Mouse (Mus musculus) lung, embryonic 14.5 days (tissue): Measurements from ENCODE around the gene Inpp5d. TPM values are rescaled to one million over a fixed set of nuclear protein-coding genes. Genes with fewer than 3 reads are reported as not detected.

Experiments
- ATAC-seq: fragments of 200-750 bp; cut with Nextera tagmentation; 2 replicates; pipeline ENCODE4 v1.8.0; 2017; ENCODE audit warnings: mild to moderate bottlenecking, moderate TSS enrichment, moderate library complexity; ENCODE audit not compliant: insufficient read depth
- DNase-seq: peaks from one replicate; pipeline ENCODE4 v3.0.0-alpha.2; 2015
- H3K27ac ChIP-seq: fragments of 300-500 bp; sonication (generic); 2 replicates; pipeline ENCODE4 v1.5.1; 2014; ENCODE audit warnings: low read depth, mild to moderate bottlenecking, moderate library complexity
- H3K27me3 ChIP-seq: fragments of 300-500 bp; sonication (generic); 2 replicates; pipeline ENCODE4 v1.6.1; 2014; ENCODE audit warnings: low read length, control low read depth; ENCODE audit not compliant: insufficient read depth
- H3K36me3 ChIP-seq: fragments of 300-500 bp; sonication (generic); 2 replicates; pipeline ENCODE4 v1.6.1; 2014; ENCODE audit warnings: control low read depth; ENCODE audit not compliant: insufficient read depth
- H3K4me1 ChIP-seq: fragments of 300-500 bp; sonication (generic); 2 replicates; pipeline ENCODE4 v1.6.1; 2014; ENCODE audit warnings: antibody characterized with exemption, control low read depth; ENCODE audit not compliant: insufficient read depth
- H3K4me2 ChIP-seq: fragments of 300-500 bp; sonication (generic); 2 replicates; pipeline ENCODE4 v1.6.1; 2014; ENCODE audit warnings: mild to moderate bottlenecking
- H3K4me3 ChIP-seq: fragments of 300-500 bp; sonication (generic); 2 replicates; pipeline ENCODE4 v1.5.1; 2014; ENCODE audit warnings: low read depth, low read length
- H3K9ac ChIP-seq: fragments of 300-500 bp; sonication (generic); 2 replicates; pipeline ENCODE4 v1.6.1; 2014
- H3K9me3 ChIP-seq: fragments of 300-500 bp; sonication (generic); 2 replicates; pipeline ENCODE4 v1.6.1; 2016; ENCODE audit warnings: low read depth, low read length, control low read depth
- CTCF ChIP-seq: IDR thresholded peaks from 2 replicates; pipeline ENCODE4 v1.5.1; 2016; ENCODE audit warnings: antibody characterized with exemption, low read depth
- WGBS: fragments of 180-500 bp; shearing (Covaris S2); extraction: QIAGEN DNeasy Blood & Tissue Kit; methylation state at CpG from one replicate; pipeline ENCODE4 v1.1.7; 2014; 5-methylcytosine and 5-hydroxymethylcytosine counted together
- polyA plus RNA-seq: library from polyadenylated mRNA; unstranded; fragments of >200 nt; fragmentation: Nextera tagmentation; extraction: Ambion mirVana; gene quantifications from 2 replicates; pipeline ENCODE4 v1.2.1, GENCODE M21; 2014

Gene Inpp5d
- polyA plus RNA-seq, 1 experiment from 2014 or later: 11.2 TPM

DNA sequence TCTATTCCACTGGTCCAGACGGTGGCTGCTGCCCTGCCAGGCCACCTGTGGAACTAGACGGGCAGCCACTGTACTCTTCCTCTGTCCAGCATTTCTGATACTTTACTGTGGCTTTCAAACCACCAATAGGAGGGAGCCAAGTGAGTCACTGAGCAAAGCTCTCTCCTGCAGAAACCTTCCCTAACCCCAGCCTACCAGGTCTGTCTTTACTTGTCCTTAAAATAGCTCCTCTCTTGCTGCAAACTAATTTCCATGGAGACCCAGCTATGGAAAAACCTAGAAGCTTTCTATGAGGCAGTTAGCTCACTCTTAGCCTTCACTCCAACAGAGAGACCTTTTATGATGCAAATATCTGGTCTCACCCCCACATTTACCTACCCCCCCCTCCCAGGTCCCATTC lies 102.0 kb downstream of the Inpp5d start:
- 22% methylated on average over 2 of the region's 2 CpGs for WGBS
- Histone ChIP-seq H3K27ac (no peak overlapping the region), H3K9ac (no peak overlapping the region), H3K27me3 (no peaks in the 10 kb centered on the region), H3K9me3 (no peaks in the 10 kb centered on the region), H3K4me1 (no peaks in the 10 kb centered on the region), H3K4me2 (no peak overlapping the region), H3K36me3 (no peaks in the 10 kb centered on the region), H3K4me3 (no peak overlapping the region)
- no peak for DNase-seq
- ATAC-seq: no peak
- TF ChIP-seq CTCF: no peak

DNA sequence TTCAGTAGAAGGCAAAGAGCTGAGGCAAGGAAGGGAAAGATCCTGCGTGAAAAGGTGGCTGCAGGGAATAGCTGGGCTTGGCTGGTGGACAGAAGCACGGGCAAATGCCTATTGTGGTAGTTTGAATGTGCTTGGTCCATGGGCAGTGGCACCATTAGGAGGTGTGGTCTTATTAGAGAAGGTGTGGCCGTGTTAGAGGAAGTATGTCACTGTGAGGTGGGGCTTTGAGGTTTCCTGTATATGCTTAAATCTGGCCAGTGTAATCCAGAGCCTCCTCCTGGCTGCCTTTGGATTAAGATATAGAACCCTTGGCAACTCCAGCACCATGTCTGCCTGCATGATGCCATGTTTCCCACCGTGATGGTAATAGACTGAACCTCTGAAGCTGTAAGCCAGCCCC lies 103.2 kb downstream of the Inpp5d start:
- Histone ChIP-seq H3K9ac (no peak overlapping the region), H3K4me3 (no peak overlapping the region), H3K4me2 (no peak overlapping the region), H3K27ac (no peak overlapping the region), H3K4me1 (no peaks in the 10 kb centered on the region), H3K9me3 (no peaks in the 10 kb centered on the region), H3K36me3 (no peaks in the 10 kb centered on the region), H3K27me3 (no peaks in the 10 kb centered on the region)
- DNase-seq: no peak
- WGBS: 74% methylated on average over 4 of the region's 4 CpGs
- TF ChIP-seq CTCF: no peak
- no peak for ATAC-seq

DNA sequence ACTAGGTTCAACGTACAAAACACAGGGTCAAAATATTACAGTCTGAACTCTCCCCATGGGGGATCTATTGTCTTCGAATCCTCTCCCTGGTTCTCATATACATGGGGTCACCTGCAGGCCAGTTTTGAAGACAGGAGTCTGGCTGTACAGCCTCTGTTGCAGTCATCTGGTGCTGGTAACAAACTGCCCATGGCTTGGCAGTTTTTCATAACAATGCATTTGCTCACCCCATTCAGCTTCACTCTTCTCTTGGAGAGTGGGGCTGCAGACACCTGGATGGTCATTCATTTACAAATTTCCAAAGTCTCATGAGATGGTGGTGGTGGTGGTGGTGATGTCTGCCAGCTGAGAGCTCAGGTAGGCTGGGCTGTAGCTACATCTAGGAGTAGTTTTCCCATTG lies 109.0 kb downstream of the Inpp5d start:
- no peaks in the 10 kb centered on the region for H3K36me3 ChIP-seq
- H3K9me3 ChIP-seq: no peaks in the 10 kb centered on the region
- no peak for ATAC-seq
- 66% methylated on average over 2 of the region's 2 CpGs for whole genome bisulfite sequencing
- H3K27me3 ChIP-seq: no peaks in the 10 kb centered on the region
- no peak overlapping the region for H3K9ac ChIP-seq
- no peak overlapping the region for H3K4me2 ChIP-seq
- DNase-seq: no peak
- no peak overlapping the region for H3K27ac ChIP-seq
- no peak for TF ChIP-seq CTCF
- no peaks in the 10 kb centered on the region for H3K4me1 ChIP-seq
- H3K4me3 ChIP-seq: no peak overlapping the region

DNA sequence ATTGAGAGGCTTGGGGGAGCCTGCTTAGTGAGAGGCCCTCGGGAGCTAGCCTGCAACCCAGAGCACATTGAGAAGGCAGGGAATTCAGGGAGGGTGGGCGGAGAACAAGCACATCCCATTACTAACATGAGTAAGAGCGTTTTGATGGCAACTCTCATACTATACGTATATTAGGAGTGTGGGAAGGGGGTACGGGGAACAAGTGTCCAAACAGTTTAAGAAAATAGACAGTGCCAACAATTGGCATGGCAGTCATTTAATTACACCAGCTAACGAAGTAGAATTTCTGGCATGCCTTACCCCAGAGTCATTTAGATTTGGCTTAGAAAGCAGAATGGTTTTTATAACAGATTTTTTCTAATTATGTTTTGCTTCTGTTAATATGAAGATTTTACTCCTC lies 109.7 kb downstream of the Inpp5d start:
- H3K9ac ChIP-seq: no peak overlapping the region
- no peaks in the 10 kb centered on the region for H3K4me1 ChIP-seq
- WGBS: 74% methylated on average over 6 of the region's 6 CpGs
- TF ChIP-seq CTCF: no peak
- H3K4me2 ChIP-seq: no peak overlapping the region
- no peak overlapping the region for H3K4me3 ChIP-seq
- H3K9me3 ChIP-seq: no peaks in the 10 kb centered on the region
- H3K36me3 ChIP-seq: no peaks in the 10 kb centered on the region
- no peaks in the 10 kb centered on the region for H3K27me3 ChIP-seq
- ATAC-seq: no peak
- no peak overlapping the region for H3K27ac ChIP-seq
- no peak for DNase-seq

DNA sequence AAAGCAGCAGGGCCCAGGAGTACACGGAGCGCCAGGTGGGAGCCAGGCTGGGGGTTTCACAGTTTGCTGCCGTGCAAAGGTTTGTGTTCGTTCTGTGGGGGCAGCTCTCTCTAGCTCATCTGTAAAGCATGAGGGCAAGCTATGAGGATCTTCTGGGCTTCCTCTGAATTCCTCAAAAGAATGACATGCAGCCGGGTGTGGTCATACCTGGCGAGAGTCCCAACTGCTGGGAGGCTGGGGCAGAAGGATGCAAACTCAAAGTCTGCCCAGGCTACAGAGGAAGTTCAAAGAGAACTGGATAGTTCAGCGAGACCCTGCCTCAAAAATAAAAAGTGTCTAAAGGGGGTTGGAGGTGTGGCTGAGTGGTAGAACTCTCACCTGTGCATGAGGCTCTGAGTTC lies 110.2 kb downstream of the Inpp5d start:
- H3K9ac ChIP-seq: no peak overlapping the region
- no peak overlapping the region for H3K4me3 ChIP-seq
- H3K27me3 ChIP-seq: no peaks in the 10 kb centered on the region
- DNase-seq (no peak), ATAC-seq (no peak)
- no peak overlapping the region for H3K4me2 ChIP-seq
- H3K36me3 ChIP-seq: no peaks in the 10 kb centered on the region
- no peaks in the 10 kb centered on the region for H3K4me1 ChIP-seq
- H3K9me3 ChIP-seq: no peaks in the 10 kb centered on the region
- no peak overlapping the region for H3K27ac ChIP-seq
- WGBS: 79% methylated on average over 7 of the region's 7 CpGs
- no peak for TF ChIP-seq CTCF

DNA sequence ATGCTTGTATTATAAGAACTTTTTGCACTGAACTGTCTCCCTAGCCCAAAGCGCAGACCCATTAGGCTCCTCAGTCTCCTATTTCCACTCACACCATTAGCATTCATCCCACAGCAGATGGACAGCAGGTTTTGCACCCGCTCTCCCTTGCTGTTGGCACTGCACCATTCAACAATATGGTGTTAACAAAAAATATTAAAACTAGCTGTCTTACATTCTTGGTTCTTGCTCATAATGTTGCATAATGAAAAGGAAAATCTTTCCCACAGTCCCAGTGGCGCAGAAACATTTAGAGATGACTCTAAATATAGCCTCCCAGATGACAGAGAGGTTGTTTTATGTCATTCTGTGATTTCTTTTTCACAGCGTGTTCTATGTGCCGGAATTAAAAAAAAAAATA lies 113.1 kb downstream of the Inpp5d start:
- no peaks in the 10 kb centered on the region for H3K9me3 ChIP-seq
- H3K4me3 ChIP-seq: no peak overlapping the region
- TF ChIP-seq CTCF: no peak
- H3K27me3 ChIP-seq: no peaks in the 10 kb centered on the region
- no peaks in the 10 kb centered on the region for H3K4me1 ChIP-seq
- no peaks in the 10 kb centered on the region for H3K36me3 ChIP-seq
- no peak overlapping the region for H3K4me2 ChIP-seq
- no peak for DNase-seq
- ATAC-seq: no peak
- 78% methylated on average over 5 of the region's 5 CpGs for WGBS
- H3K9ac ChIP-seq: no peak overlapping the region
- H3K27ac ChIP-seq: no peak overlapping the region

DNA sequence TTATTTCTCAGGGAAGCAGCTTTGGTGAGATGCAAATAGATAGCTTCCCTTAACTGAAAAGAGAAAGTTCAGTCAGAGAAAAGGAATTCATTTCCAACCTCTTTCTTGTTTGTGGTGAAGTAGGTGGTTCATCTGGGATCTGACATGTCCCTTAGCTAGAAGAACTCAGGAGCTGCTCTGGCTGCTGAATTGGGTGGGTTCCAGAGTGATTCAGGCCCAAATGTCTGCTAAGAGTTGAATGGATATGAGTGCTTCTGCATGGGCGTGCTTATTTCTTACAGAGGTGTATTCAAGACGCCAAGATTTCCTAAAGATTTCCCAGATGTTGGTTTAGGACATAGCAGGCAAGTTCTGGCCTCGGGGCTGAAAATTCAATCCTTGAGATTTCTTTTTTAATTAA lies 114.0 kb downstream of the Inpp5d start:
- no peaks in the 10 kb centered on the region for H3K36me3 ChIP-seq
- TF ChIP-seq CTCF: no peak
- no peaks in the 10 kb centered on the region for H3K9me3 ChIP-seq
- H3K27ac ChIP-seq: no peak overlapping the region
- ATAC-seq: no peak
- no peak overlapping the region for H3K9ac ChIP-seq
- H3K27me3 ChIP-seq: no peaks in the 10 kb centered on the region
- no peaks in the 10 kb centered on the region for H3K4me1 ChIP-seq
- 71% methylated on average over 3 of the region's 3 CpGs for WGBS
- H3K4me2 ChIP-seq: no peak overlapping the region
- no peak overlapping the region for H3K4me3 ChIP-seq
- no peak for DNase-seq
